Mouse (Mus musculus) lung, postnatal 0 days (tissue): ENCODE results near the gene Dmrta2.

Experiments
- CTCF ChIP-seq: IDR thresholded peaks from 2 replicates; pipeline ENCODE4 v1.5.1; 2016; ENCODE audit warnings: antibody characterized with exemption, mild to moderate bottlenecking
- EP300 ChIP-seq: IDR thresholded peaks from 2 replicates; pipeline ENCODE4 v1.6.1; 2016; ENCODE audit warnings: antibody characterized with exemption, mild to moderate bottlenecking, control low read depth

DNA sequence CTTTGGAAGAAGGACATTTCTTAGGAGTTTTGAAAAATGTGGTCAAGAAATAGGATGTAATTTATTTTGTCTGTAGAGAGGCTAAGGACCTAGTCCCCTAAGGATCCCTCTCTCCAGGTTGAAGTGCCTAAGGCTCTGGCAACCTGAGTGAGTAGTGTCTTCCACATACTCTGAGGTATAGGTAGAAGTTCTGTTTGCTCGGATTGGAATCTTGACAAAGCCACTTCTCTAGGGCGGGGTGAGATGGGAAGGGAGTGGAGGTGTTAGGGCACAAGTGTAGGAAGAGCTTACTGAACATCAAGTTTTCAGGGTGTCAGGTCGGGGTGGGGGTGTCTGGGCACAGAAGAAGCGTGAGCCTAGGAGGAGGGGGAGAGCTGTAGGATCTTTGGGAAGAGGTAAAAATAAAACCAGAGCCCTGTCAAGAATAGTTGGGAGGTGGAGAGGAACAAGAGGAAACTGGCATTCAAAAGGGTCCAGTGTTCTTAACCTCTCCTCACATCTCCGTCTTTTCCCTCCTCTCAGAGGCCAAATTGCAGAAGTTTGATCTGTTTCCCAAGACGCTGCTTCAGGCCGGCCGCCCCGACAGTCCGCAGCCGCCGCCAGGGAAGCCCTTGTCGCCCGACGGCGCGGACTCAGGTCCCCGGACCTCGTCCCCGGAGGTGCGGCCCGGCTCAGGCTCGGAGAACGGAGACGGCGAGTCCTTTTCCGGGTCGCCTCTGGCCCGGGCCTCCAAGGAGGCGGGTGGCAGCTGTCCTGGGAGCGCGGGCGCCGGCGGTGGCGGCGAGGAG lies 3.4 kb downstream of the Dmrta2 start:
- TF ChIP-seq CTCF (no peak), EP300 (no peak)
